Mouse (Mus musculus) mammary gland, adult 2 months (tissue): ENCODE measurements around the gene Oas1f. TPM values are rescaled to one million over a fixed set of nuclear protein-coding genes. Genes with fewer than 3 reads are reported as not detected.

Experiments used
- polyA plus RNA-seq: library from polyadenylated mRNA; depleted of rRNA; stranded (reverse); fragments of >200 nt; gene quantifications from 2 replicates; pipeline ENCODE4 v1.2.3, GENCODE M21; 2012; ENCODE audit warnings: low replicate concordance; rRNA removed

Gene Oas1f
- 0.20 and 1.3 TPM in 2 replicates for polyA plus RNA-seq

DNA sequence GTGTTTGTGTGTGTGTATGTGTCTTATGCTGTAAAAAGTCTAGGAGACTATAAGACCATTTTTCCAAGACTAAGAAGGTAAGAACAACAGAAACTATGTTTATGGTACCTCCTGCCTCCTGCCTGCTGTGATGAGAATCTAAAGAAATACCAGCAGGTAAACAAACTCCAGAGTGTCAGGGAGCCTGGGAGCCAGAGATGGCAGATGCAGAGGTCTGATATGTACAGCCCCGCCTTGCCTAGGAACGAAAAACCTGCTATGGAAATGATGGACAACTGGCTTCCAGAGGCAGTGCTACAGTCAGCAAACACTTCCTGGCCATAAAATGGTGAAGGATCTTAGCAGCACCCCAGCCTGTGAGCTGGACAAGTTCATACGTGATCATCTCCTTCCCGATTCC lies at the start of gene Oas1f:
Oas1f (plus strand) TSS at position 301 of the 400 bp plus-strand sequence.

GRCm38 (mm10) chr5:120811951-120812819 lies 35.0 kb upstream of the Oas1f start, which contains the start of gene Oas1c:
Oas1c (minus strand) TSS chr5:120812514.

DNA sequence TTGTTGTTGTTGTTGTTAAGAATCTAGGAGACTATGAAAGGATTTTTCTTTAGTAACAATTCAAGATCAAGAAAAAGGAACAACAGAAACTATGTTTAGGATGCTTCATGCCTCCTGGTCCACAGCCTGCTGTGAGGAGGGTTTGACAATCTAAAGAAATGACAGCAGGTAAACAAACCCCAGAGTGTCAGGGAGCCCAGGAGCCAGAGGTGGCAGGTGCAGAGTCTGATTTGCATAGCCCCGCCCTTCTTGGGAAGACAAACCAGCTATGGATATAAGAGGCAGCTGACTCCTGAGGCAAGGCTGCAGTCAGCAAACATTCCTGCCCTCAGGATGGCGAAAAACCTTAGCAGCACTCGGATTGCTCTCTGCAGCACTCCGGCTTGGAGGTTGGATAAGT lies 14.0 kb downstream of the Oas1f start, which contains the start of gene Oas1h:
Oas1h (plus strand) TSS at position 301 of the 400 bp plus-strand sequence.

DNA sequence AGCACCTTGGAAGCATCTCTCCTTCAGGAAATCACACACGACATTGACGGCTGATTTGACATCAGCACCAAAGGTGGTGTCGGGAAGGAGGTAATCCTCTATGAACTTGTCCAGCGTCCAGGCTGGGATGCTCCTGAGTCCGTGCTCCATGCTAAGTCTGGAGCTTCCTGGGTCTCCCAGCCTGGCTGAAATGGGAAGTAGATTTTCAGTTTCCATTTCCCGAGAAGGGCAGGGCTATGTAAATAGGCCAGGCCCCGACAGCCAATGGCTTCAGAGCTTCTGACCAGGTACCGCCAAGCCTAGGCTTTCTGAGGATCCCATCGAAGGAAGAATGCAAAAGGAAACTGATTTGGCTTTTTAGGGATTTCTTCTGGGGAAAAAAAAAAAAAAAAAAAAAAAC lies 40.2 kb downstream of the Oas1f start, which contains the start of gene Oas1g:
Oas1g (minus strand) TSS at position 201 of the 400 bp plus-strand sequence.

GRCm38 (mm10) chr5:120906791-120907733 lies 59.9 kb downstream of the Oas1f start, which contains the start of gene Oas1a:
Oas1a (minus strand) TSS chr5:120907521.

Other genes with a start within 250 kb of the Oas1f start
- 16.2 and 21.6 TPM in 2 replicates for gene Rita1, start 234.8 kb upstream of the Oas1f start, polyA plus RNA-seq
- gene Ddx54, start 234.6 kb upstream of the Oas1f start, polyA plus RNA-seq: 36.0 and 68.7 TPM in 2 replicates
- not detected in 2 replicates for gene Cfap73, start 213.1 kb upstream of the Oas1f start, polyA plus RNA-seq
- 8.6 and 17.3 TPM in 2 replicates for gene Rasal1, start 198.6 kb upstream of the Oas1f start, polyA plus RNA-seq
- gene Dtx1, start 135.4 kb upstream of the Oas1f start, polyA plus RNA-seq: 33.2 and 71.3 TPM in 2 replicates
- 16.2 and 35.6 TPM in 2 replicates for gene Oas2, start 97.5 kb upstream of the Oas1f start, polyA plus RNA-seq
- gene Oas3, start 69.7 kb upstream of the Oas1f start, polyA plus RNA-seq: 6.4 and 7.7 TPM in 2 replicates
- gene Oas1e, start 51.8 kb upstream of the Oas1f start, polyA plus RNA-seq: not detected in 2 replicates
- gene Oas1c, start 34.9 kb upstream of the Oas1f start, polyA plus RNA-seq: 3.6 and 5.2 TPM in 2 replicates
- gene Oas1h, start 14.1 kb downstream of the Oas1f start, polyA plus RNA-seq: not detected in 2 replicates
- 3.5 and 4.9 TPM in 2 replicates for gene Oas1g, start 40.2 kb downstream of the Oas1f start, polyA plus RNA-seq
- gene Oas1a, start 60.2 kb downstream of the Oas1f start, polyA plus RNA-seq: 8.8 and 12.8 TPM in 2 replicates
- not detected in 2 replicates for gene Oas1d, start 67.2 kb downstream of the Oas1f start, polyA plus RNA-seq
- gene Rph3a, start 162.7 kb downstream of the Oas1f start, polyA plus RNA-seq: 0.04 TPM in 1 of 2 replicates, not detected in the other